Mouse (Mus musculus): ENCODE measurements around the gene Ppard. TPM values are rescaled to one million over a fixed set of nuclear protein-coding genes. Genes with fewer than 3 reads are reported as not detected.

The Ppard gene
- polyA plus RNA-seq, 1 experiment: 24.2 TPM

- Histone ChIP-seq H3K4me1 (ENCODE audit: control insufficient read depth, insufficient read depth, low read length) (no peaks in the 10 kb centered on the region), H3K4me3 (ENCODE audit: insufficient read depth, low read length) (no peak overlapping the region), H3K27ac (ENCODE audit: insufficient read depth, low read length) (no peak overlapping the region)
- TF ChIP-seq POLR2A (IDR thresholded peaks at IDR 0.05; ENCODE audit: extremely low read depth, insufficient read depth, low read length) (no peak), CTCF (IDR thresholded peaks at IDR 0.05; ENCODE audit: extremely low read depth, insufficient read depth, low read length) (no peak)
Measured at GRCm38 (mm10) chr17:28300850-28301249, 68.3 kb downstream of the Ppard start.

GRCm38 (mm10) chr17:28305172-28305571, 72.7 kb downstream of the Ppard start:
- Histone ChIP-seq H3K4me1 (ENCODE audit: control insufficient read depth, insufficient read depth, low read length) (no peaks in the 10 kb centered on the region), H3K4me3 (ENCODE audit: insufficient read depth, low read length) (no peak overlapping the region), H3K27ac (ENCODE audit: insufficient read depth, low read length) (no peak overlapping the region)
- TF ChIP-seq CTCF (IDR thresholded peaks at IDR 0.05; ENCODE audit: extremely low read depth, insufficient read depth, low read length) (no peak), POLR2A (IDR thresholded peaks at IDR 0.05; ENCODE audit: extremely low read depth, insufficient read depth, low read length) (no peak)

GRCm38 (mm10) chr17:28308297-28309195, 76.0 kb downstream of the Ppard start:
- no peak for TF ChIP-seq POLR2A (IDR thresholded peaks at IDR 0.05; ENCODE audit: extremely low read depth, insufficient read depth, low read length)
- peak; percentile 96 for TF ChIP-seq CTCF (IDR thresholded peaks at IDR 0.05; ENCODE audit: extremely low read depth, insufficient read depth, low read length)

GRCm38 (mm10) chr17:28310831-28311230, 78.3 kb downstream of the Ppard start:
- no peak for TF ChIP-seq CTCF (IDR thresholded peaks at IDR 0.05; ENCODE audit: extremely low read depth, insufficient read depth, low read length)
- no peak for TF ChIP-seq POLR2A (IDR thresholded peaks at IDR 0.05; ENCODE audit: extremely low read depth, insufficient read depth, low read length)
- Histone ChIP-seq H3K27ac (ENCODE audit: insufficient read depth, low read length) (no peak overlapping the region), H3K4me3 (ENCODE audit: insufficient read depth, low read length) (no peak overlapping the region), H3K4me1 (ENCODE audit: control insufficient read depth, insufficient read depth, low read length) (peaks cover 5% of the 10 kb centered on the region)

More at GRCm38 (mm10) chr17:28308297-28309195, 76.0 kb downstream of the Ppard start:
- no peak overlapping the region for H3K27ac ChIP-seq (ENCODE audit: insufficient read depth, low read length)
- no peaks in the 10 kb centered on the region for H3K4me1 ChIP-seq (ENCODE audit: control insufficient read depth, insufficient read depth, low read length)
- H3K4me3 ChIP-seq (ENCODE audit: insufficient read depth, low read length): no peak overlapping the region

- H3K4me1 ChIP-seq (ENCODE audit: control insufficient read depth, insufficient read depth, low read length): peaks cover 5% of the 10 kb centered on the region
- TF ChIP-seq POLR2A (IDR thresholded peaks at IDR 0.05; ENCODE audit: extremely low read depth, insufficient read depth, low read length) (no peak), CTCF (IDR thresholded peaks at IDR 0.05; ENCODE audit: extremely low read depth, insufficient read depth, low read length) (no peak)
Measured at GRCm38 (mm10) chr17:28311366-28312132, 79.0 kb downstream of the Ppard start.

GRCm38 (mm10) chr17:28312232-28313211, 80.0 kb downstream of the Ppard start:
- no peak for TF ChIP-seq POLR2A (IDR thresholded peaks at IDR 0.05; ENCODE audit: extremely low read depth, insufficient read depth, low read length)
- TF ChIP-seq CTCF (IDR thresholded peaks at IDR 0.05; ENCODE audit: extremely low read depth, insufficient read depth, low read length): 0 out of 2 replicates have a peak, but pooled peaks have one; percentile 5
- H3K4me3 ChIP-seq (ENCODE audit: insufficient read depth, low read length): peak overlapping the region; percentile 74
- H3K27ac ChIP-seq (ENCODE audit: insufficient read depth, low read length): no peak overlapping the region
- peaks cover 5% of the 10 kb centered on the region for H3K4me1 ChIP-seq (ENCODE audit: control insufficient read depth, insufficient read depth, low read length)

More at GRCm38 (mm10) chr17:28311366-28312132, 79.0 kb downstream of the Ppard start:
- Histone ChIP-seq H3K4me3 (ENCODE audit: insufficient read depth, low read length) (no peak overlapping the region), H3K27ac (ENCODE audit: insufficient read depth, low read length) (no peak overlapping the region)

GRCm38 (mm10) chr17:28313212-28313879, 80.8 kb downstream of the Ppard start, which contains the start of gene Fance:
Fance (plus strand) TSS chr17:28313519.
- Histone ChIP-seq H3K4me1 (ENCODE audit: control insufficient read depth, insufficient read depth, low read length) (peaks cover 5% of the 10 kb centered on the region), H3K27ac (ENCODE audit: insufficient read depth, low read length) (0 out of 2 replicates have a peak within 1 kb of the TSS, but pooled peaks have one; percentile 52), H3K4me3 (ENCODE audit: insufficient read depth, low read length) (peak within 1 kb of the TSS; percentile 74)
- no peak for TF ChIP-seq CTCF (IDR thresholded peaks at IDR 0.05; ENCODE audit: extremely low read depth, insufficient read depth, low read length)
- peak; percentile 78; the same call in 1 of the 2 replicates for TF ChIP-seq POLR2A (IDR thresholded peaks at IDR 0.05; ENCODE audit: extremely low read depth, insufficient read depth, low read length)

- Histone ChIP-seq H3K27ac (ENCODE audit: insufficient read depth, low read length) (no peak overlapping the region), H3K4me3 (ENCODE audit: insufficient read depth, low read length) (peak overlapping the region; percentile 74), H3K4me1 (ENCODE audit: control insufficient read depth, insufficient read depth, low read length) (peaks cover 5% of the 10 kb centered on the region)
- no peak for TF ChIP-seq CTCF (IDR thresholded peaks at IDR 0.05; ENCODE audit: extremely low read depth, insufficient read depth, low read length)
- TF ChIP-seq POLR2A (IDR thresholded peaks at IDR 0.05; ENCODE audit: extremely low read depth, insufficient read depth, low read length): no peak
Measured at GRCm38 (mm10) chr17:28313880-28314225, 81.4 kb downstream of the Ppard start.

Data from cortical plate, adult 2 months (tissue).